ENCODE assay signal across 30 mouse cellular contexts in genomic region chr14:103811291-103811690, GRCm38 (mm10). TPM values are rescaled to one million over a fixed set of nuclear protein-coding genes. Genes with fewer than 3 reads are reported as not detected.
"Had no signal": no experiment of that assay in that cellular context is flagged by ENCODE, and none has a peak within 500 bp of the region (broad histone marks: within the 10 kb centered on the region; RNA-seq: fewer than 3 reads in every experiment).

No protein-coding gene starts in this region.

- H3K9ac ChIP-seq: limb, embryonic 12.5 days; limb, embryonic 13.5 days; limb, embryonic 15.5 days; liver, embryonic 12.5 days; liver, embryonic 13.5 days; liver, embryonic 14.5 days; liver, embryonic 15.5 days; liver, postnatal 0 days; lung, embryonic 14.5 days; lung, embryonic 15.5 days; midbrain, embryonic 12.5 days; midbrain, embryonic 13.5 days; midbrain, embryonic 15.5 days; neural tube, embryonic 12.5 days had no signal

- H3K27ac ChIP-seq: limb, embryonic 10.5 days; limb, embryonic 12.5 days; limb, embryonic 13.5 days; limb, embryonic 15.5 days; liver, embryonic 12.5 days; liver, embryonic 13.5 days; liver, embryonic 14.5 days; liver, embryonic 15.5 days; lung, embryonic 15.5 days; macrophage; midbrain, embryonic 10.5 days; midbrain, embryonic 12.5 days; midbrain, embryonic 13.5 days; midbrain, embryonic 15.5 days; neural tube, embryonic 12.5 days had no signal

- H3K36me3 ChIP-seq: limb, embryonic 10.5 days; limb, embryonic 12.5 days; limb, embryonic 13.5 days; limb, embryonic 15.5 days; liver, embryonic 12.5 days; liver, embryonic 13.5 days; liver, embryonic 15.5 days; lung, embryonic 15.5 days; midbrain, embryonic 13.5 days; midbrain, embryonic 15.5 days had no signal

- H3K4me1 ChIP-seq: limb, embryonic 12.5 days; limb, embryonic 13.5 days; limb, embryonic 15.5 days; lung, embryonic 15.5 days; megakaryocyte, embryonic 14.5 days; midbrain, embryonic 10.5 days; midbrain, embryonic 12.5 days; midbrain, embryonic 13.5 days; midbrain, embryonic 15.5 days; neural tube, embryonic 12.5 days had no signal

- DNase-seq: left cerebral cortex, postnatal 4 days; liver; liver, embryonic 13.5 days; liver, postnatal 0 days; lung, adult 18-20 months; lung, adult 2 months; lung, embryonic 14.5 days; lung, postnatal 10 days; lung, postnatal 14 days; lung, postnatal 36 days; lung, postnatal 4 days; midbrain, embryonic 14.5 days had no signal

- H3K4me3 ChIP-seq: limb, embryonic 10.5 days; limb, embryonic 12.5 days; limb, embryonic 13.5 days; limb, embryonic 15.5 days; liver, embryonic 12.5 days; liver, embryonic 13.5 days; liver, embryonic 15.5 days; lung, embryonic 15.5 days; megakaryocyte, embryonic 14.5 days; midbrain, embryonic 10.5 days; midbrain, embryonic 12.5 days; midbrain, embryonic 13.5 days; midbrain, embryonic 15.5 days; myocyte; neural tube, embryonic 12.5 days had no signal

- H3K27me3 ChIP-seq: limb, embryonic 12.5 days; limb, embryonic 13.5 days; limb, embryonic 15.5 days; liver, embryonic 12.5 days; liver, embryonic 13.5 days; liver, embryonic 15.5 days; lung, embryonic 15.5 days; megakaryocyte, embryonic 14.5 days; midbrain, embryonic 12.5 days; midbrain, embryonic 13.5 days; midbrain, embryonic 15.5 days; neural tube, embryonic 12.5 days had no signal

RNA-seq across cellular contexts. Expression of gene Ednrb, which starts 32.9 kb away (rescaled TPM):
- total RNA-seq: megakaryocyte-erythroid progenitor cell, adult 5-6 weeks; monocyte, adult 5-6 weeks had no signal
- polyA plus RNA-seq: myocyte had no signal
